Mouse (Mus musculus) frontal cortex, adult 2 months (tissue): ENCODE data around the gene Dhrs3. TPM values are rescaled to one million over a fixed set of nuclear protein-coding genes. Genes with fewer than 3 reads are reported as not detected.

ENCODE experiments used
- DNase-seq, 2 experiments: peaks; one replicate each; pipeline ENCODE4 v3.0.0; 2022; ENCODE audit warnings: low spot score in 1 of 2; ENCODE audit errors: extremely low spot score in 1 of 2
- polyA plus RNA-seq: library from polyadenylated mRNA; depleted of rRNA; stranded (reverse); fragments of >200 nt; gene quantifications from 2 replicates; pipeline ENCODE4 v1.2.3, GENCODE M21; 2012; rRNA removed

The Dhrs3 gene
- polyA plus RNA-seq, 1 experiment, result 26.4 TPM

DNA sequence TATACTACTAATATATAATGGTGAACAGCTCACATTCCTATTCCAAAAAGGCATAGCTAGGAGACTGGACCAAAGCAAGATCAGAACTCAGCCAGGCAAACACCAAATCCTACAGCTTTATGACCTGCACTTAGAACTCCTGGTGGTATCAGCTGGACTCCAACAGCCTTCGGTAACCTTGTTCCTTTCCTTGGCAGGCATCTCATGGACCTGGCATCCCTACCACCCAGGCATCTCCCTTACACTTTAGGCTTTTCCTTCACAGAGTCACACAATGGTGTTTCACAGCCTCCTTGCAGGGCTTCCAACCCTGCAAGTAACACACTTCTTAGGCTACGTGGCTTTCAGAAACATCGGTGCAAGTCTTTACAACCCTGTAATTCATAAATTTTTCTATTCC, 75.7 kb downstream of the Dhrs3 start:
- no peak for DNase-seq

DNA sequence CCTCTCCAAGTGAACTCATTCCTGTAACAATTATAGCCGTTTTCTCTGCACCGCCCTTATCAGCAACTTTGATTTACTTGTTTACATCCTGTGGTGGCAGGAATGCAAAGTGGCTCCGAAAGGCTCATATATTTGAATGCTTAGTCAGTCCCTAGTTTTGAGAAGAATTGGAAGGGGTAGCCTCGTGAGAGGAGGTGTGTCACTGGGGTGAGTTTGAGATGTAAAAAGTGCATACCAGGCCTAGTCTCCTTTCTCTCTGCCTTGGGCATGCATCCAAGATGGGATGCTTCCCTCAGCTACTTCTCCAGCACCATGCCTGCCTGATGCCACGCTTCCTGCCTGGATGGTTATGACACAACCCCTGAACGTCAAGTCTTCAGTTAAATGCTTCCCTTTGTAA, 76.4 kb downstream of the Dhrs3 start:
- no peak for DNase-seq

DNA sequence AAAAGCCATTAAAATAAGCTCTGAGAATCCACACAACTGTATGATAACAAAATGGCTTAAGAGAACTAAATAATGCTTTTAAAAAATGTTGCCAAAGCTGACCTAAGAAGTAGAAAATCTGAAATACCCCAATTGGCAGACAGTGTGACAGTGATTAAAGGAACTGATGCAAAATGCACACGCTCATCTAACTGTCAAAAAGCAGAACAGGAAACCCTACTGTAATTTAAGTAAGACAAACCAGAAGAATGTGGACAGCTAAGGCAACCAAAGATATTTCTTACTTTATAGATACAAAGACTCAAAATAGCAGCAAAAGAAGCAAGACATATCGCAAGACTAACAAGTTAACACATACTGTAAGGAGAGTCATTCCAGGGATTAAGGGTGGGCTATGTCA, 78.4 kb downstream of the Dhrs3 start:
- no peak for DNase-seq

DNA sequence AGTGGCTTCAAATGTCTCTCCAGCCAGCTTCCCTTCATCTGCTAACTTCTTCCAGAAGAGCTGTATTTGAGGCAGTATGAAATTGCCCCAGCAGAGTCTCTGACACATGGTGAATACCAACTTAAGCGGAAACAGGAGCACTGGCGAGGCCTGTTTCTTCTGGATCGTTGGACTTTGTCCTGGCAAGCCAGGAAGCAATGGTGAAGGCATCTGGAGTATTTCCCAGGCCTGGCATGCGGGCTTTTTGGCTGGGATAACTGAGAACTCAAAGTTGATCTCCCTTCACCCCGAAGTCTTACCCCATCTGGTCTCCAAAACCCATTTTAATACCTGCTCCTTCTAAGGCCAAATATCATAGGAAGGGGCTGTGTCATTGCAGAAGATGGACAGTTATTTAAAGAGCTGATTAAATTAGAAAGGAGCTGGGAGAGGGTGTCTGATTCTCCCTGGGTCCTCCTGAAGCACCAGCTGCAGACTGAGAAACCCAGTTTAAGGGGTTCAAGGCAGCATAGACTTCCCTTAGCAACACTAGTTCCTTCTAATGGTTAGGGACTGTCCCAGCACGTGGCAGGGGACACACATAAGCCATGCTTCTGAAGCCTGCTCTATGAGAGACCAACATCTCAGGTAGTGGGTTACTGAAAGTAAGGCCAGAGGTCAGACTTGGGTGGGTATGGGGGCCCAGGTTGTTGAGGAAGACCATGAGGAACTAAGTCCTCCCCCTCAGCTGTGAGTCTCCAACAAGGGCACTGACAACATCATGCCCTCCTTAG, 80.5 kb downstream of the Dhrs3 start:
- peak in 1 of 2 experiments; percentile 57 for DNase-seq

DNA sequence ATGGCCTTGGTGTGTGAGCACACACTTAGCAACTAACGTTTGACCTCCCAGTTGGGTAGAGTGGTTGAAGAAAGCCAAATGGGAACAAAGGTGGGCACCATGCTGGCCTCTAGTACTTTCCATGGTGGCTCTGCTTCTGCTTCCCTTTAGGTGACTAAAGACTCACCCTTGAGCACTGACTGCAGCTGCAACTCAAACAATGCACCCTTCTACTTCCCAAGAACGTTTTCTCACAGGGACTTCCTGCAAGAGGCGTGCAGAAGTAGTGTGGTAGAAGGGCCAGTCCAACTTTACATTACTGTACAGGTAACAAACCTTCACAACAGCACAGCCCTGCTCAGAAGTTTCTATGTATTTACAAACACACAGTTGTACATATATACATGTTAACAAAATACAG, 81.8 kb downstream of the Dhrs3 start:
- no peak for DNase-seq

DNA sequence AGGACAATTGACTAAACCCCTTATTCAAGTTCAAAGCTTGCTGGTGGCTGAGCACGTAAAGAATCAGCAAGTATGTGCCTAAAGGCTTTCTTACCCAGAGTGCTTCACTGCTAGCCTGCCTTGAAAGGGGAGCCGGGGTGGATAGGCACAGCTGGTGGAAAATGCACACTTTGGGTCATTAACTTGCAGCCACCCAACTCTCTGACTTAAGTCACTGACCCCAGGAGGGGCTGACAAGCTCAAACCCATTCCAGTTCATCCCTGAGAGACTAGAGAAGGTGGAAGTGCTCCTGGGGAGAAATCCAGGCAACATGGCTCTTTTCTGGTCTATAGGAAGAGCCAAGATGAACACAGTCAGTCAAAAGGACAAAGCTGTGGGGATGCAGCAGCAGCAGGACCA, 82.9 kb downstream of the Dhrs3 start:
- no peak for DNase-seq

DNA sequence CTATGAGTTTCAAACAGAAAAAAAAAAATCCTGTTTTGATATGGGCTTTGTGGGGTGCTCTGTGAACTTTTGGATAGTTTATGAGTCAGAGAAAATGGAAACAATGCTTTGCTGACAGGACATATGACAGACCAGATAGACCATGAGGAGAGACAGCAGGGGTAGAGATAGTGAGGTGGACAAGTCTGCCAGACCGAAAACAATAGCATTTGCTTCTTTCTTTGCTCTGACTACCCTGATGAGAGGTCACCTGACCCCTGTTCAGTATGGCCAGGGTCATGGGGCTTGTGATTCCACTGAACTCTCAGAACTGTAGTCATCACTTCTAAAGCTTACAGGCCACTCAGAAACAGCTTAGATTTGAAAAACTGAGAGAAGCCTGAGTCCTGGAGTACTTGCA, 84.4 kb downstream of the Dhrs3 start:
- no peak for DNase-seq

Other genes with a start within 250 kb of the Dhrs3 start
- gene Gm436, start 206.5 kb upstream of the Dhrs3 start, polyA plus RNA-seq, result not detected in 2 replicates
- gene Gm13178, start 171.4 kb upstream of the Dhrs3 start, polyA plus RNA-seq, result not detected in 2 replicates
- gene Gm438, start 106.2 kb upstream of the Dhrs3 start, polyA plus RNA-seq, result not detected in 2 replicates